Mouse (Mus musculus): ENCODE data around the gene Ankrd63.

Gene Ankrd63

GRCm38 (mm10) chr2:118687791-118688190, 16.0 kb downstream of the Ankrd63 start:
- DNase-seq = peak; percentile 52 to 70

DNA sequence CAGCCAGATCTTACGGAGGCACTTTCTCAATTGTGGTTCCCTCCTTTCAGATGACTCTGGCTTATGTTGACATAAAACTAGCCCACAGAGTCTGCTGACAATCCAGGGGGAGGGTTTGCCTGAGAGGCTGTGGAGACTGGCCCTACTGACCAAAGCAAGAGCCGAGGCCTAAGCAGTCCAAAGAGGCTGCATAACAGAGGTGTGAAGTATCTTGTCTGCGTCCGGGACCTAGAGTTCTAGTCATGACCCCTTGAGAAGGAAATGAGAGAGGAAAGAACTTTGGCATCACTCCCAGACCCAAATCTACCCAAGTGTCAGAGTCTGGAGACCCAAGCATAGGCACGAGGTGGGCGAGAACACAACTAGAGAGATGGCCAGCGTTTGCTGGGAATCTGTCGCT, 17.1 kb downstream of the Ankrd63 start:
- DNase-seq = no peak

- no peak for DNase-seq
These were observed 18.7 kb downstream of the Ankrd63 start for GRCm38 (mm10) chr2:118685088-118685487.

GRCm38 (mm10) chr2:118682544-118683260, 21.1 kb downstream of the Ankrd63 start:
- peak in 1 of 2 experiments; percentile 71 for DNase-seq

DNA sequence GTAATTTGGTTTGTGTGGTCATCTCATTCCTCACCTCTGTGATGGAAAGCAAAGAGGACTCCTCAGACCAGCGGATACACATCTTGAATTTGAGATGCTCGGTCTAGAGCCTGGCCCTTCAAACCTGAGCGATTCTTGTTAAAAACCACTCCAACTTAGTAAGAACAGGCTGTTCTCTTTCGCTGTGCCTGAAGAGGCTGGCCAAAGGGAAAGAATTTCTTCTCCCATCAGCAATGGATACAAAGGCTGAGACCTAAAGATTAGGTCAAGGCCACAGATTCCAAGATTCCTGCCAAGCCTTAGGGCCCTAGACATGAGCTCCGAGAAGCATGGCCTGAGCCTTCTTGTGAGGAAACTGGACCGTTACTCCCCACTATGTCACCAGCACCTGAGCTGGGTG, 22.8 kb downstream of the Ankrd63 start:
- no peak for DNase-seq

GRCm38 (mm10) chr2:118679577-118679976, 24.2 kb downstream of the Ankrd63 start:
- no peak for DNase-seq

GRCm38 (mm10) chr2:118677817-118678216, 25.9 kb downstream of the Ankrd63 start:
- DNase-seq = no peak

- no peak for DNase-seq
These were observed 26.7 kb downstream of the Ankrd63 start for GRCm38 (mm10) chr2:118676839-118677741.

DNA sequence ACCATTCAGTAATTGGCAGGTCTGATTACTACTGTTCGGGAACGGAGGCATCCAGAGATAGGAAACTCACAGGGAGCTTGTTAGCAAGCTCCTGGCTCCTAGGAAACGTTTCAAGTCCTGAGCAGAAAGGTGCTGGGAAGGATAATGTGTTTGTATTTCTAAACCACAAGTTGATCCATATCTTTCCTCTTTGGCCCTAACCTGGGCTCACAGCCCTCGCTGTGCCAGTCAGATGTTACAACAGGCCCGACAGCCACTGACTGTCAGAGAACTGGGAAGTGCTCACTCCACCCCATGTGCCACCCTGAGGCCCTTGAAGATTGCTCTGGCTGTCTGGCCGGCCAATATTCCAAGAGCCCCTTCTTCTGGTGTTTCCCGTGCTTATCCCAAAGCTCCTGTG, 29.3 kb downstream of the Ankrd63 start:
- DNase-seq = no peak

DNA sequence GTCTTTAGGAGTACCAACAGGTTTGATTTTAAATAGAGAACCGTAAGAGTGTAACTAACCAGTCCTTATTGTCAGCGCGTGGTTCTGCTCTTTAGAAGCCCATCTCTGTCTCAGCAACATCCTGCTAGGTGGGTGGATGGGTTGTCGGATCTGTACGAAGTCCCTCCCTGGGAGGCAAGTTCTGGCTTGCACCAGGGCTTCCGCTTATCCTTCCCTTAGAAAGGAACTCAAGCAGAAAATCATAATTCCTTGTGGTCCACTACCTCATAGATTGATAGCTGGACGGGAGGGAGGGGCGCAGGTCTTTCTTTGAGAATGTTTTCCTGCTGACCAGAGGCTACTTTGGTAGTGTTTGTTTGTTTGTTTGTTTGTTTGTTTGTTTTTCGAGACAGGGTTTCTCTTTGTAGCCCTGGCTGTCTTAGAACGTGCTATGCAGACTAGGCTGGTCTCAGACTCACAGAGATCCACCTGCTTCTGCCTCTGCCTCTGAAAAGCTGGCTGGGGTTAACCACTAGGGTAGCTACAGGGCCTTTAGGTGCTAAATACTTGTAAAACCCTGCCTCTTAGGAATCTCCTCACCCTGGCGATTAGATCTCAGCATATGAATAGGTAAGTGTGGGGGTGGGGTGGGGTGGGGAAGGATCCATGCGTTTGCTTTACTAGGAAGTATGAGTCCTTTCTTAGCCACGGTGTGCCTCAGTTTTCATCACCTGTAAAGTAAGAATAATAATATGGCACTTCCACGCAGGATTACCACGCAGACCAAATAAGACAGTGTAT, 29.9 kb downstream of the Ankrd63 start:
- no peak for DNase-seq

- DNase-seq = no peak
These were observed 32.0 kb downstream of the Ankrd63 start for GRCm38 (mm10) chr2:118671728-118672127.

- peak; percentile 77 to 88 for DNase-seq
These were observed 34.0 kb downstream of the Ankrd63 start for GRCm38 (mm10) chr2:118669785-118670184.

- peak; percentile 75 to 88 for DNase-seq
These were observed 34.5 kb downstream of the Ankrd63 start for GRCm38 (mm10) chr2:118669245-118669644.

GRCm38 (mm10) chr2:118667181-118667580, 36.6 kb downstream of the Ankrd63 start:
- no peak for DNase-seq

- no peak for DNase-seq
These were observed 38.1 kb downstream of the Ankrd63 start for GRCm38 (mm10) chr2:118665616-118666015.

DNA sequence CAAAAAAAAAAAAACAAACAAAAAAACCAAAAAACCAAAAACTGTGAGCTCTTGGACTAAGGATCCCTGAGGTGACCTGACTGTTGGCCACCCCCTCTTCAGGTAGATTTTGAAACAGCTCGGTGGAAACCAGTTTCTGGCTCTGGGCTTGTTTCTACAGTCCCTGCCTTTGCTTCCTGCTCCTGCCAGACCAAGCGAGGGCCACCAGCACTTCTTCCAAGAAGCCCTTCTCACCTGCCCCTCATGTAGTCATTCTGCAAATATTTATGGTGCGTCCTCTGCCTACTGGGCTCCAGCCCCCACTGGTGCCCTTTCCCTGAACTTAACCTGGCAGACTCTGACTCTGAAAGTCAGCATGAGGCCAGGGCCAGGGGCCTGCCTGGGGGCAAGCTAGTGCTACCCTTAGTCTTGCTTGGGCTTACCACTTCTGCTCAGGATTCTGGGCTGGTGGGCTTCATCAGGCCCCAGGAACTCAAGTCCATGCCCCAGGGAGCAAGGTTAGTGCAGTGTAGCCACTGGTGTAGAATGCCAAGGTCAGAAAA, 38.7 kb downstream of the Ankrd63 start:
- peak; percentile 30 to 48 for DNase-seq

- DNase-seq = peak in 1 of 2 experiments; percentile 50
These were observed 39.7 kb downstream of the Ankrd63 start for GRCm38 (mm10) chr2:118663804-118664766.

DNA sequence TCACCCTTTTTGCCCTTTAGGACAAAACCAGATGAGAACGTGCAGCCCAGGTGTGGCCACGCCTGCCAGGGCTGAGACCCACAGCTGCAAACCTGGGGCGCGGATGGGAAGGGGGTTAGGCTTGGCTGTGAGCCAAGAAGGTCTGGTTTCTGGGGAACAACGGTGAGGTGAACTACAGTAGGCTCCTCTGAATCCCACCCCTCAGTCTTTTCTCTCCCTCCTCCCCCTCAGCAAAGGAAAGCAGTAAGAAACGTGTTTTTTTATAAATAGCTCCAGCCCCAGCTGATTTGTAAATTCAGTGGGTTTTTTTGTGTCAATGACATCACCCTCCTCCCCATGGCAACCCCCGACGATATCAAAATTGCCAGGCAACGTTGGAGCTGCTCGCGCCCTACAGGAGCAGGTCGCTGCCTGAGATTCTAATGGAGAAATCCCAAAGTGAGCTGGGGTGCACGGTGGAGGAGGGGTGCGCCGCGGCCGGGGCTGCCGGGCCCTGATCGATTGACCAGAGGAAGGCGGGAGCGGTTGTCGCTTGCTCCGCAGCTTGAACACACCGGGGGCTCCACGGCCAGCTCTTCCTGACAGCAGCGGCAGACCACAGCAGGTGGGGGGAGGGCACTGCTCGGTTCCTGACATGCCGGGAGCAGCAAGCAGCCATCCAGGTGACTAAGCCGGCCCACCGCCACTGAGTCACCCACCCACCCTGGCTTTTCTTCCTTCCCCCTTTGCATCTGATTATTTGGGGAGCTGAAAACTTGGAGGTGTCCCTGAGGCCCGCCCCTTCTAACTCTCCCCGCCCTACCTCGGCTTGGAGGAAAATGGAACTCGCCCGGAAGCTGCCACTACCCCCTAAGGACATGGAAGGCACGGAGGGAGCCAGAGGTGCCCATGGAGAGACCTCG, 40.6 kb downstream of the Ankrd63 start, which contains the start of gene Pak6:
Gene Pak6 (plus strand): TSS at position 402 of the 902 bp plus-strand sequence.
- no peak for DNase-seq

DNA sequence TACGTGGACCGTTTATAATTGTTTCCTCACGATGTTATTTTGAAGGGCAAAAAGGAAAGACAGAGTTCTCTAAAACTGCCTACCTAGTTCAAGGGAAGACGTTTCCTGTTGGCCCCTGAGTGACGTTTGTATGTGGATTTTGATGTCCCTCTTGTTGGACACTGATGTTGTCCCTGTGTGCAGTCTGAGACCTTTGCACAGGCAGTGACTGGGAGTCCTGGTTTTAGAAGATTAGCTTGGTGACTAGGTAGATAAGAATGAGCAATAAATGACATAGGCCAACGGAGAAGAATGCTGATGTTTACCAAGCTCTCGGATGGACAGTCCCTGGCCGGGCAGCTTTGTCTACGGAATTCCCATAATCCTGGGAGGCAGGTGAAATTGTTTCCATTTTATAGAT, 41.9 kb downstream of the Ankrd63 start:
- no peak for DNase-seq

- no peak for DNase-seq
These were observed 43.7 kb downstream of the Ankrd63 start for GRCm38 (mm10) chr2:118659998-118660452.
